Mouse (Mus musculus): Measurements from ENCODE around the gene Tro.

The Tro gene

GRCm38 (mm10) chrX:150656908-150657796 is at the start of gene Tro:
Tro (minus strand) TSS chrX:150657583.
- DNase-seq (ENCODE audit: low spot score in 2 of 2) = no peak

DNA sequence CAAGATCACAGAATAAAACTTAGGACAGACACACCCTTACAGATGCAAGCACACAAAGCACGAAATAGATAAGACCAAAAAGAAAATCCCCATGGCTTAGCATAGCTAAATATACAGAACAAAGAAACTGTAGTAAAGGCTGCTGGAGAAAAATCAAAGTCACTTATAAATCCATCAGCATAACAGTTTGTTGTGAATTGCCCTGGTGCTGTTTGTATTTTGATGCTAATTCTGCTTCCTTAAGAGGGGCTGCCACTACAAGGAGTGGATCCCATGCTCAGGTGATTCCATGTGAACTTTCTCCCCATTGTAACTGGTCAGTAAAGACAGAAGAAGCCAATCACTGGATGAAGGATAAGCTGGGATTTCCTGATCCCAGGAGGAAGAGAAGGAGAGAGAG is 20.1 kb upstream of the Tro start:
- DNase-seq (ENCODE audit: low spot score in 2 of 2) = no peak

DNA sequence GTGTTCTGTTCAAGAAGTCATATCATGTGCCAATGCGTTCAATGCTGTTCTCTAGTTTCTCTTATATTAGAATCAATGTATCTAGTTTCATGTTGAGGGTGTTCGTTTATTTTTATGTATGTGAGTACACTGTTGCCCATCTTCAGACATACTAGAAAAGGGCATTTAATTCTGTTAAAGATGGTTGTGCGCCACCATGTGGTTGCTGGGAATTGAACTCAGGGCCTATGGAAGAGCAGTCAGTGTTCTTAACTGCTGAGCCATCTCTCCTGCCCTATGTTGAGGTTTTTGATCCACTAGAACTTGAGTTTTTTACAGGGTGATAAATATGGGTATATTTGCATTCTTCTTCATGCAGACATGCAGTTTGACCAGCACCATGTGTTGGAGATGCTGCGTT is 5.4 kb upstream of the Tro start:
- DNase-seq (ENCODE audit: low spot score in 2 of 2) = no peak

DNA sequence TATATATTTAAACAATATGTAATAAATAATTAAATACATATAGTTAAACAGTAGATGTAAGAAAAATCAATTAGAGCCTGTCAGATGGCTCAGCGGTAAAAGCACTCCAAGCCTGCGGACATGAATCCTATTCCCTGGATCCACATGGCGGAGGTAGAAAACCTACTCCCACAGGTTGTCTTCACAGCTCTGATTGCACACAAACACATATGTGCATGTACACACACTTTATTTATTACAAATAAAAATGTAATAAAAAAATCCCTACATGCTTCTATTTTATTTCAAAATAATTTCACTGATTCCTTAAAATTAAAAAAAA is 375 bp upstream of the Tro start:
- DNase-seq (ENCODE audit: low spot score in 2 of 2) = no peak

- no peak for DNase-seq (ENCODE audit: low spot score in 2 of 2)
These were observed 1.1 kb downstream of the Tro start for GRCm38 (mm10) chrX:150656122-150656907.

GRCm38 (mm10) chrX:150636421-150636820 is 21.0 kb downstream of the Tro start:
- no peak for DNase-seq (ENCODE audit: low spot score in 2 of 2)

DNA sequence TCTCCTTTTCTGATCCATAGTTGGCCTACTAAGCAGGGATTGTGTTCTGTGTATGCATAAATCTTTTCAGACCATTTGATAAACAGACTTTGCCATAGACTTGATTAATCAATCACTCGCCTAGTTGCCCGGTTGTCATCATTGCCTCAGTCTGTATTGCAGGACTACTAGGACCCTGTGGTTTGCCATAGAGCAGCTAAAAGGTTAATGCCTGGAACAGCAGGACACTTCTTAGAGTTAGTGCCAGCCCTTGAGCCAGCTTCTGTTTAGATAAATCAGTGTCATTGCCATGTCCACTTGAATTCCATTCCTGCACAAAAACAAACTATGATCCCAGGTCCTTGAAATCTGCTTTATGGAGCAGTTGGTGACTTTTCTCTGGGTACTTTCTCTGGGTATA is 58.5 kb downstream of the Tro start:
- DNase-seq (ENCODE audit: low spot score in 2 of 2) = peak in 1 of 2 experiments; percentile 12

All from heart, adult 9 months (tissue).